Mouse (Mus musculus): ENCODE data around the gene Il31ra.

DNA sequence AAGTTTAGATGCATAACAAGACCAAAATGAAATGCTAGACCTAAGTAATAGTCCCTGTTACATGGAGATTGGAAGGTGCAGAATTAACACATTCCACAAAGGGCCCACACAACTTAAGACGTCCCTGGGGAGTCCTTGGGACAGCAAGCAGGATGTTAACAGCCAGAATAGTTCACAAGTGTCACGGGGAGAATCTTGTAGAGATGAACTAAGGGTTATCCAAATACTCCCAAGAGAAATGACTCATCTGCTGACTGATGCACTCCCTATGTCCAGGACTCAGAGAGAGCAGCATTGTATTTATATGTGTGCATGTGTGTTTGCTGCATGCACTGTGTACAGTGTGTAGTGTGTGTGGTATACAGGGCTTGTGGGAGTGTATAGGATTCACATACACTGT lies 37.7 kb downstream of the Il31ra start:
- TF ChIP-seq CTCF (IDR thresholded peaks at IDR 0.05; ENCODE audit: control insufficient read depth, insufficient read depth, low read length) (no peak), POLR2A (IDR thresholded peaks at IDR 0.05; ENCODE audit: borderline replicate concordance, control insufficient read depth, low read depth, low read length) (no peak)
